Mouse (Mus musculus) induced T-regulatory cell, adult 2 months (primary cell): Measurements from ENCODE around the gene Qsox1.

Experiments
- DNase-seq: peaks from one replicate; pipeline ENCODE4 v3.0.0-alpha.2; 2012; ENCODE audit warnings: low read depth

The Qsox1 gene

DNA sequence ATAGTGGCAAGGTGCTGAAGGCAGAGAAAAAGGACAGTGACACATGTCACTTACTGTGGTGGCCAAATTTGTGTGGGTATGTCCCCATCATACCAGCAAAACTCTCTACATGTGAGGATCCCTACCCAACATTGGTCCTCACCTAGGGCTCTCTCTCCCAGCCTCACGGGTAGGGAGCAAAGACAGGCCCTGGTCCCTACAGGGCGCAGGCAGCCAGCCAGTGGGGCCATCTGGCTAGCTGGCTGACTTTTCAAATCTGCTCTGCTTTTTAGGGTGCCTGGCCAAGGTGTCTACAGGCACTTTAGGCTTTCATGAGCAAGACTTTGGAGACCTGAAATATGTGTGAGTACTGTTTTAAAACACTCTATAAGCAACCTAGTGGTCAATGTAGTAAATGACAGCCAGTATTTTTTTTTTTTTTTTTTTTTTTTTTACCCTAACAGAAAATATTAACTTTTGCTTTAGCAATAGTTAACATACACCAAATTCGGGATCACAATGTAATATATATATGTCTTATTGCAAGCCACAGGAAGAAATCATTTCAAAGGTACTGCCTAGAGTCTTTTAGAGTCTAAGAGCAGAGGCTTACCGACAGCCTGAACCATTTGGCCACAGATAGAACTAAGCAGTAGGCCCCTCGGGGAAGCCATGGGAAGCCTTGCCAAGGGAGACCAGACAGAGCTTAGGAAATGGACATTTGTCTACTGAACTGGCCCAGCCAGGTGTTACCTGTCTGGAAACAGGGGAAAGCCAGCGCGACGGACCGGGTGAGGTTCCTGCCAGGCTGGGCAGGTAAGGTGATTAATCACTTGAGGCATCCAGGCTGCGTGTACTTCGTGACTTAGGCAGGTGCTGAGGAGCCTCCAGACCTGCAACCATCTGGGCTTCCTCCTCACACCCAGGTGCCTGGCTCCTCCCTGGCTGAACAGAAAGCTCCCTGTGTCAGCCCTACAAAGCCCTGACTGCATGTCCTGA lies 11.4 kb downstream of the Qsox1 start:
- no peak for DNase-seq

DNA sequence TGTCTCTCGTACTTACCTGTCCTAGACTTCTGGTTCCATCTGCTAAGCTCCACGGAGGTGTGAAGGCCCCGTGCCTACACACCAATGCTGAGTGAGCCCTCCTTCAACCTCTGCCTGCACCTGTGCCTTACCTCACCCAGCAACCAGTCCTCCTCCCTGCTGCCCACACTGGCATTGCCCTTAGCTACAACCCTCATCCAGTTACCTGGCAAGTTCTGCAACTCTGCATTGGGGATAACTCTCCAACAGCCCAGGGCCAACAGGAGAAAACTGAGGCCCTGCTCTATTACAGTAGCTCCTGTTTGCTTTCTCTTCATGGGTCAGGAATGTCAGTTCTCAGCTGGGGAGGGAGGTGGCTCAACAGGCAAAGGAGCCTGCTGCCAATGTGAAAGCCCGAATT lies 14.7 kb downstream of the Qsox1 start:
- no peak for DNase-seq

DNA sequence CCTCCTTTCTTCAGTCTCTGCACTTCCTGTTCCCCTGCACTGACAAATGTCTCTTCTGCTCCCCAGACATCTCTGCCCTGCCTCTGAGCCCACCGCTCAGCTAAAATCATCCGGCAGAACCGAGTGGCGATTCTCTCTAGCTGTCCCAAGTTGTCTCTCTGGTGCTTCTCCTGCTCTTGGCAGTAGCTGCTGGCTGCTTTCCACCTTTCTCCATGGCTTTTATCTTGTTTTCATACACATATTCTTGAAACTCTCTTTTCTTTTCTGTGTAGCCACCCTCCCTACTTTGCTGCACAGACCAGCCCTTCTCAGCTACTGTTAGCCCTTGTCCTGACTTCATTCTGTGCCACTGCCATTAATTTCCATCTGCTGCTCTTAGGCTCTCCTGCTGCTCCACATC lies 15.3 kb downstream of the Qsox1 start:
- DNase-seq: no peak

DNA sequence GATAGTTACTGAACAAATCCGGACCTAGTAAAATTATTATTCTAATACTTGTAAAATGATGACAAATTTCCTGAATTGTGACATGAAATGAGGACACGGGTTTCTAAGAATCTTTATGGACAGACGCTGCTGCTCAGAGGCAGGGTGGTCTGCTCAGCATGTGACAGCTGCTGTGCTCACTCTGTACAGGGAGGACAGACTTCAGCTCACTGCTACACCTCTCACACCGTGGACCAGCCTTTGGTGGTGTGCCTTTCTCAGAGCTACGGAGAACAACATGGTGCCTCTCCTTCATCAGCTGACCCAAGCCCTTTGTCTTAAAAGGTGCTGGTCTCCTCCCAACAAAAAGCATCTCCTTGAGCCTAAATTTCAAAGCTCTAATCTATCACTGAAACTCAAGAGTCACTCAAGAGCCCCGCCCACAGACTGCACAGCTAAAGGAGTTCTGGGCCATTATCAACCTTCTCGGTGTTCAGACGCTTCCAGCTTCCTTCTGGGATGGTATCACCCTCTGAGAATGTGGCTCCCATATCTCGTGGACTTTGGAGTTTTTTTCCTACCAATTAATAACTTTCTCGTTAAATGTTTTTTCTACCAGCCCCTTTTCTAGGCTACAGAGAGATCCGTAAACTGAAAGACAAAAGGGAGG lies 15.8 kb downstream of the Qsox1 start:
- no peak for DNase-seq

DNA sequence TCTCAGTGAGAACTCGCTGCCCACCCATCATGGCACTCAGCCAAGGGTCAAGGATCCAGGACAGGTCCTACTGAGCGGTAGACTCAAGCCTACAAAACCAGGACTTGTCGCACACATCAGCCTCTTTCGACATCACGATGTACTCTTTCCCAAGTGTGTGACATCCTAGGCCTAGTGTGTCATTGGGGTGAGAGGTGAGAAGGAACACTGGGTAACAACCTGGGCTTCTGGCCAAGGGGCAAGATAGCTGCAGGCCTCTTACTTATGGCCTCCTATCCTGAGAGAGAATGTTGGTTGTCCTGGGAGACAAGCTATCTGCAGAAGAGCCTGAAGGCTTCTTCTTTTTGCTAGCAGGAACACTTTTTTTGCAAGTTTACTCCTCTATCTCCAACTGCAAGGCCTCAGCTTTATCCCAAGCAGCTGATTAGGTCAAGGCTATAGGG lies 16.9 kb downstream of the Qsox1 start:
- DNase-seq: no peak

DNA sequence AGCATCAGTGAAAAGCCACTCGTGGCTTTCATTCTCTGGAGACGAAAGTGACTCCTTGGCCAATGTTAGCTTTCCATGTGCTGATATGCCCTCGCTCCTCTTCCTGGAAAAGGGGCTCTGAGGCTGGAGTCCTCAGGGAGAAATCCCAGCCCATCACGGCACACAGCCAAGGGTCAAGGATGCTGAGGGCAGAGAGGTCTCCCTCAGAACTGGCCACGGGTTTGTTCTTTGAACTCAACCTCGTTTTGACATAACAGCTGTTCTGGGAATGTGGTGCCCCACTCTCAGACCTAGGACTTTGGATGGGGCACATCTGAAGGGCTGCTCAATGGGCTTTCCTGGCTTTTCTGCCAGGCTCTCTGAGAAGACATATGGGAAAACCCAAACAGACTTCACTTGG lies 17.8 kb downstream of the Qsox1 start:
- no peak for DNase-seq

DNA sequence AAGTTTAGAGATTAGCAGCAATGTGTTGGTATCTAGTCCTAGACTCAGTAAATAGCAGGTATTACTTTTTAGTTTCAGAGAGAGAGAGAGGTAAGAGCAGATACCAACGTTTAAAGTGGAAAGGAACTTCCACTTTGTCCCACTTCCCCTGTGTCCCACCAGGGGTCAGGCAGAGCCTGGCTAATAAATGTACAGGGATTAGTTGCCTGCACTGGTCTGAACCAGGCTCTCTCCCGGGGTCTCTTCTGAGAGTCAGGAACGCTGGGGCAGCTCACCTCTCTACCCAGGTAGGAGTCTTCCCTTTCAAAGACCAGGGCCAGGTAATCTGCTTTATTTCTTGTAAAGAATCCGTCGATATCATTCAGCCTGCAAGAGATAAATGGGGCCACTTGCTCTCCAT lies 20.8 kb downstream of the Qsox1 start:
- DNase-seq: no peak

DNA sequence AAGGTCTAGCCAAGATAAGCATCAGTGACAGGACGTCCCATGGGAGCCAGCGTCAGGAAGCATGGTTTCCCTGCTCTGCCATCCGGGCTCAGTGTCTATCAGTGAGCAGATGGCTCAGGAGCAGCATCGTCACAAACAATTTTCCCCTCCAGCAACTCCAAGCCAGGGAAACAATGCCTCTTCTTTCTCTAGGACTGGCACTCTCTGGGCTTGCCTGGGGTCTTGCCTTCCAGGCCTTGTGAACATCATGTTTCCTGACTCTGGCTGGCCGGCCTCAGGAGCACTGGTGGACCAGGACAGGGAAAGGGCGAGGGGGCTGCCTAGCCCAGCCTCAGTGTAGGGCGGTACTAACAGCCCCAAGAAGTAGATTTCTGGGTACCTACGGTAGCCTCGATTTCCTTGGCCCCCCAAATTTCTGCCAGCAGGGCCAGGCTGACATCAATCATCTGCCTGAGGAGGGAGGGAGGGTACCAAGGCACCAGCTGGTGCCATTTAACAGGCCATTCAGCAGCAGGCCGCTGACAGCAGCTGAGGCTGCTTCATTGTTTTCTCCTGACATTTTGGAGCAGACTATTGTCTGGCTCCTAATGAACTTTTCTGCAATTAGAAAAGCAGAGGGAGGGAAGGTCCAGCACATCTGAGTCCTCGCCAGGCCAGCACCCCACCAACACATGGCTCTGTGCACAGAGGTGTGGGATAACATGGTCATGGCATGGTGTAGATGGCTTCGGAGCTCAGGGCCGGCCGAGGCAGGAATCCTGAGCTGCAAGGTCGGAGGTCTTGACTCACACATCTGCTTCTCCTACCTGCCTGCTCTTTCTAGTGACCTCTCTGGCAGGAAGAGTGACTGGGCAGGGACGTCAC lies 22.3 kb downstream of the Qsox1 start:
- DNase-seq: no peak

DNA sequence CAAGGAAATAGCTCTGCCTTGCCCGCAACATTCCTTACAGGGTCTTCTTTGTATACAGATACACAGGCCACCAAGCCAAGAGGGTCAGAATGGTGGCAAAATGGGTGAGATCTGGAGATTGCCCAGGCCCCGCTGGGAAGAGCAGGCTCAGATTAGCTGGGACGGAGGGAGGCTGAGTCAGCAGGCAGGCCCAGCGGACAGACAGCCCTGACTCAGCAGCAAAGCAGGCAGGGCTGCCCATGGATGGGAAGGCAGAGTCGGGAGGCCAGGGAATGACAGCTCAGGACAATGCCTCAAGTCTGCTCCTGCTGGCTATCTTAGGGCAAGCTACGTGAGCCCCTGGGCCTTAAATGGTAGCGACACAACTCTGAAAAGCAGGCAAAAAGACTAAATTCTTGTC lies 26.8 kb downstream of the Qsox1 start:
- no peak for DNase-seq

DNA sequence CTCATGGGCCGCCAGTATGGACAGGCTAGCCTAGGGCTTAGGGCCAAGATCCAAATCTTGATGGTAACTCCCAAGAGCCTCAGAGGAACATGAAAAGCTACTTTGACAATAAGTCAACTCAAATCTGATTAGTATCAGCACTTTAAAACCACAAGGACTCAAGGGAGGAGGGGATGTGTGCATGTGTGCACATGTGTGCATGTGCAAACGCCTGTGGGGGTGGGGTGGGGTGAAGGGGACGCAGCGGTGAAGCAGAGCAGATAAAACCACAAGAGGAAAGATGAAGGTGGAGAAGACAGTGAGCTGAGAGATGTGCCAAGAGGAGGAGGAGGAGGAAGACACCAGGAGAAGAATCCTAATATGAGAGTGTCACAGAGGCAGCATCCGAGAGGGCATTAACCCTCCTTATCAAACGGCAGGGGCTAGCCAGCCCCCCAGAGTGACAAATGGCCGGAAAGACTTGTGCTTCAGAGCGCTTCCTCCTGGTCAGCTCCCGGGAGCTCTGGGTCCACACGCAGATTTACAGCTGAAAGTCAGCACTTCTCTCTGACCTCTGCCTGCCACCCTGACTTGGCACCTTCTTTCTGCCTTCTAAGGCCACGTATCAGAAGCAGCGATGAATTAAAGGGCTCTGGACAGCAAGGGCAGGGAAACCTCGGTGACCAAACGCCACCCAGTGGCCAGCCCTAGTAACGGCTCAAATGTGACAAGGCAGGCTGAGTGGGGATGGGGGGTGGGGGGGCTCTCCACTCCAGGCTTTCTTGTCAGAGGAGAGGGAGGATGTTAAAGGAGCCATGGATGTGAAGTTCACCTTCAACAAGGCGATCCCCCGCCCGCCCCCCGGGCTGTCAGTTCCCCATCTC lies 28.1 kb downstream of the Qsox1 start:
- DNase-seq: peak; percentile 76

DNA sequence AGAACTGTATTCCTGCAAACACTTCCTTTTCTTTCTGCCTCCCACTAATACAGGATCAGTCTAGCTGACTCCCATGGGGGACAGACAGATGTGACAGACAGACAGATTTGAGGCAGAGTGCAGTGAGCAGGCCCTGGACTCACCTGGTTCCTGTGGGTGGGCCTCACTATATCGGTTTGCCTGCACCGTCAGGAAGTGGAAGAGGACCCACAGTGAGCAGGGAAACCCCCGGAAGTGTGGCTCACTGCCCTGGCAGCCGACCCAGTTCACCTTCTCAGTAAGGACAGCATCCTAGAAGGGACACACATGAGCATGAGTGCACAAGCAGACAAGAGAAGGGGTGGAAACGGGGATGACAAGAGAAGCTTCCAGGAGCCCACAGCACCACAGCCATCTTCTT lies 30.3 kb downstream of the Qsox1 start:
- peak; percentile 72 for DNase-seq

DNA sequence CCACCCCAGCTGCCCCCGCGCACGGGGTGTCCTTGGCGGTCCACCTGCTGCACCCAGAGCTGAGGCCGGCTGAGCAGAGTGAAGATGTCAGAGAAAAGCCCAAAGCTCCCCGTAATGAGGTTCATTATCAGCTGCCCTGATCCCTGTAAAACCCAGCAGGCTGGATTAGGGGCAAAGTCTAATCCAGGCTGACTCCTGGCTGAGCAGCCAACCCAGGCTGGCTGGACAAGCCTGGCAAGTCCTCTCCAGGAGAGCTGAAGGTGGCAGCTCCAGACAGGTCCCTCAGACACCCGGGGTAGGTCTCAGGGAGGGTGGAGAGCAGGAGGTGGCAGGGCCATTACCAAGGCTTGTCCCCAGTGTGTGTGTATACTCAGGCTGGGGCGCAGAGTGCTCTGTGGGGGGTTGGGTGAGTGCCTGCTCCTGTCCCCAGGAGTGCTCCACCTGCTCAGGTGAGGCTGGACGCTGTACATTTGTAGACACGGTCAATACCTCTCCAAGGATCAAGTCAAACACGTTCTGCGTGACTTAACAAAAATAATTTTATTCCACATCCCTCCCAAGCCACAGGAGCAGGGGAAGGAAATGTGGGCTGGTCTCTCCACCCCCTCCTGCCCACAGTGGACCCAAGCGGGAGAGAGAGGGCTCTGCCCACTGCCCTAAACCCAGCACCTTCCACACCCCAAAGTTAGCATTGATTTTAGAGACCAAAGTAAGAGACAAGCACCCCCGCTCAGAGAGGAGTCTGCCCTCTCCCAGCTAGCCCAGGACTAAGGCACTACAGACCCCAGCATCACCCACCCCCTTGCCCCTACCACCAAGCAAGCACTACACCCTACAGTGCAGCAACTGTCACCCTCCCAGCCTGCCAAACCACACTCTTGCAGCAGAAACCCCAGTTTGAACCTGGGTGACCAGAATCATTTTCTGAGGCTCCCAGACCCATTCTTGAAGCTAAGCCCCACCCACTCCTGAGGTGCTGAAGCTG lies 34.8 kb downstream of the Qsox1 start:
- DNase-seq: no peak

DNA sequence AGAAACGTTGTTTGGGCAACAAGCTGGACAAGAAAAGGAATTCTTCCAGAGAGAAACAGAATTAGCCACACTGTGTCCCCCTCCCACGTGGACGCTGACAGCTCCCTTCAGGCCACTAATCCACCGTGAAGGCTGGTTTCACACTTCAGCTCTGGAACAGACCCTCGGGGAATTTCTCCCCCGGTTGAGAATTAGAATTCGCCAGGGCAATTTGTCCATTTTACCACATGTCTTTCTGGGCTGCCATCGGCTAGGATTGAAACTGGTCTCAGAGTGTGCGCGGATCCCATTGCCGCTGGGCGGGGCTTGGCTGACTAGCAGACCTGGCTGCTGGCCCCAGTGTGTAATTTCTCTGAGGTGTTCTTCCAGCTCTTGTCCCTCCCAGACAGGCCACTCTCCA lies 53.5 kb downstream of the Qsox1 start:
- DNase-seq: no peak

DNA sequence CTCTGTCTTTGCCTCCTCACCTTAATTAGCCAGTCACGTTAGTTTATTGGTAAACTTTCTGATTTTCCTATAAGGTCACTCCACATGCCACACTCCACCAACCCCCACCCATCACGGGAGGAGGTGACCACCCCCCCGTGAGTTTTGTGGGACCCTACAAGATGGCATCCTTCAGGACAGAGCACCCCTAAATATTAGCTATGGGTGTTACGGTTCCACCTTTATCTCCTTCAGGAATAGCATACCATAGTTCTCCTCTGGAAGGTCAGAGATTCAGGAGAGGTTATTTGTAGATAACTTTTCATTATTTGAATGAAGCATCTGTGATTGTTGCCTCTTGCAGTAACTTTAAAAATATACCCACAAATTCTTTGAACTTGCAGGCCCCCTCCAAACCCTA lies 54.0 kb downstream of the Qsox1 start:
- DNase-seq: no peak

DNA sequence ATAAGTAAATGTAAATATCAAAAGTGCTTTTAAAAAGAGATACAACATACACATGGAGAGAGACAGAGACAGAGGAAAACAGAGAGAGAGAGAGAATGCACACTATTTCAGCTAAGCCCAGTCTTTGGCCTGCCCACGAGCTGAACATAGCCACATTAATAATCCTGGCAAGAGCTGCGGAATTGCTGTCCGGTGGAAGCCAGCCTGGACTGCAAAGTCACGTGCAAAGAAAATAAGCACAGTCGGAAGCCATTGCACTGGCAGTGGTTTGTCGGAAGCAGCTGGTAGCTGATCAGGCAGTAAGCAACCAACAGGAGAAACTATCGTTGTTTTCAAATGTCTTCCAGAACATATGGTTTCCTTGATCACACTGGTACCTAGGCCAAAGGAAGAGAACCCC lies 55.1 kb downstream of the Qsox1 start:
- DNase-seq: no peak

DNA sequence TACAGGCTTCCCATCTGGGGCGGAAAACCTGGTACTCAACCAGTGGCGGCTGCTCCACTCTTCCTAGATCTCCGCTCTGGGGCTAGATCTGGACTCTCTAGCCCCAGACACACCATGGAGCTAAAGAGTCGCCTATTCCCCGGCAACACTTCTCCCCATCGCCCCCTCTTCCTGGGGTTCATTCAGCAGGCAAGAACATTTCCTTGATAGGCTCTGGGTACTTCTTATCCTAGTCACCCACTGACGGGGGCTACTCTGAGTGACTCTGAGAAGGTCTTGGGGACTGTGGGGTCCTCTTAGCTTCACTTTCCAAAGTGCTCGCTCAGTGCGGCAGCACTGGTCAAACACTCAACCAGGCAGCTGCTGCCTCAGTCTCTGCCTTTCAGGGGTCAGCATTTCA lies 59.3 kb downstream of the Qsox1 start:
- no peak for DNase-seq

DNA sequence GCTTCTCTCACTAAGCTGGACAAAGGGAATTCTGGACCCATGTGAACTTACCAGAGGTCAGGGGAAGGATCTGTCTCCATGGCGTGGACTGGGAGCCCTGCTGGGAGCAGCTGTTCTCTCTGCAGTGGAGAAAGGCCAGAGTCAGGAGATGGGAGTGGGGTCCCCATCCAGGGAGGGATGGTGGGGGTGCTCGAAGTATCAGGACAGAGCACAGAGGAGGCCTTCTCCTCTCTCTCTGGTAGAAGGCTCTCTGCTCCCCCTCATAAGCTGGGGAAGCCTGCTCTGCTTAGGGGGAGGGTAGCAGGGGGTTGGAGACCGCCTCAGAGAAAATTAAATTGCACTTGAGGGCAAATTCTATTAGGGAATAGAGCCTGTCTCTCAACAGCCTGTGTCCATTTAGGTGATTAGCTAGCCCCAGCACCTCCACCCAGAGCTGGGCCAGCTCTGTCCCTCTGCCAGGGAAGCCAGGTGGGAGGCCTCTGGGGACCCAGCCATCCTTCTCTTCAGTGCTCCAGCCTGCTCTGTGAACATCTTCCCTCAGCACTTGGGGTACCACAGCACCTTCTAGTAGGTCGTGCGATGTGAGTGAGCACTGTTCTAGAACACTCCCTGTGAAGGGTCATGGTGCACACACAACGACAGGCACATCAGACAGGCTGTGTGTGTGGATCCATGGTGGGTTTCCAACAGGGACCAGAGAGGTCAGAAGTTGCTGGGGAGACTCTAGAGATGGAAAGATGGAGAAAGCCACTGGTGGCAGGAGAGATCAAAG lies 61.0 kb downstream of the Qsox1 start, which contains the start of gene Lhx4:
TSS of gene Lhx4 (minus strand) at position 201 of the 772 bp plus-strand sequence.
- no peak for DNase-seq

DNA sequence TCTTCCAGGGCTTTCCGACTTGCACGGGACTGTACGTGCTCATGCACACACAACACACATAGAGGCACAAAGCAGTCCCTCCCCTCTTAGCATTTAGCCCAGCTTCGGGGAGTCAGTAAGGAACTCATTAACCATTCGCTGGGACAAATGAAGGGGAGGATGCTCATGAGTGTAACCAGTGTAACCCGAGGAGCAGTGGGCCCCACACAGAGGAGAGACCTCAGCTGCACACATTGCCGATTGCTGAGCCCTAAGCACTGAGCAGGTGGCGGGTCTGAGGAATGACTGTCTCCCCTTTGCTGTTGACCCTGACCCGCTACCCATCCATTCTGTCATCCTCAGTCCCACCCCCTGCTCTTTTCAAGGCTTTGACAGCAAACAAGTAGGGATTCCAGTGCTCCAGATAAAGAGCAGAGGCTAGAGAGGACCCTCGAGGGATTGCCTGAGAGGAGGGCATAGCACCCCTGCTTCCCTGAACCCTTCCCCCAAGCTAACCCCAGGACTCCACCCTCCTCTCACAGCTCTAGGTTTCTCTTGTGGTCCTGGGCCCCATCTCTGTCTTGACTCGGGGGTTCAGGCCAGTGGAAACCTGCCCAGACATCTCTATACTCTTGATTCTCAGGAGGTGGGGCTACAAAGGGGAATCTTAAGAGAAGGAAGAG lies 62.0 kb downstream of the Qsox1 start:
- DNase-seq: no peak

DNA sequence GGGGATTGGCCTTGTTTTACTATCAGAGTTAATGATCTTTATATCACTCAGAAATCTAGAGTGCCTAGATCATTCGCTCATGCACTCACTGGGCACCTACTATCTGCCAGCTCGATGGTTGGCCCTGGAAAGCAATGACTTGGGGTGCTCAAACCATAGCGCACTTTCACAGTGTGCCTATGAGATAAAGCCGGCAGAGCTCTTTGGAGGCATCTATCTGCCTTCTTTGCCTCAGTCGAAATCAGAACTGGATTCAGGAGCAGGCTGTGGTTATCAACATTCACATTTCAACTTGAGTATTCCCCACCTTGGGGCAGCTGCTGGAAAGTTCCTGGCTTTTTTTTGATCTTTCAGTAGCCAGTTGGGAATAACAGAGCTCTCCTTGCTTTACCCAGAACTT lies 64.8 kb downstream of the Qsox1 start:
- DNase-seq: no peak
